In the genomic region with DNA sequence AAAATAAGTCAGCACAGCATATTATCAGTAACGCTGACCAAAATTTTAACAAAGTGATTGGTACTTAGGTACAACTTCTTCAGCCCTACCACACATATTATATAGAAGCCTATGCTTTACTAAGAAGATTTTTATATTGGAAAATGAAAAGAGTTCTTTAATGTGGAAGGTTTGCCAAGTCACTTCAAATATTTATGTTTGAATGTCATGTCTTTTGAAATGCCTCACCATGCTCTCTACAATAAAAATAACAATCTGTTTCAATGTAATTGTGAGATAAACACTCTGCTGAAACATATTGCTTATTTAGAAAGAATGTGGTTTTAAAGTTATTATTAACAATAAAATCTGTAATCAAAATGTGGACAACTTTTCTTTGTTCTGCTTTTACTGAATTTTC, we compare ENCODE assay signal across 16 mouse cellular contexts.
"Had no signal": no experiment of that assay in that cellular context is flagged by ENCODE, and none has a peak within 500 bp of the region (broad histone marks: within the 10 kb centered on the region; RNA-seq: fewer than 3 reads in every experiment).

No protein-coding gene starts in this region.

- H3K27me3 ChIP-seq: neural tube, embryonic 13.5 days; neural tube, embryonic 15.5 days; stomach, embryonic 15.5 days had no signal

- H3K9me3 ChIP-seq: neural tube, embryonic 13.5 days; neural tube, embryonic 15.5 days; stomach, embryonic 15.5 days had no signal

- H3K36me3 ChIP-seq: neural tube, embryonic 13.5 days; neural tube, embryonic 15.5 days; stomach, embryonic 15.5 days had no signal

- H3K4me3 ChIP-seq: neural tube, embryonic 13.5 days; neural tube, embryonic 15.5 days; stomach, embryonic 15.5 days had no signal

- H3K9ac ChIP-seq: neural tube, embryonic 13.5 days; neural tube, embryonic 15.5 days; stomach, embryonic 15.5 days had no signal

- DNase-seq: retina, postnatal 1 day; right cerebral cortex, adult 18-20 months; right cerebral cortex, postnatal 14 days; right cerebral cortex, postnatal 25 days; right cerebral cortex, postnatal 4 days; spleen, adult 18-20 months; thymus, adult 18-20 months; thymus, adult 2 months; thymus, postnatal 14 days; thymus, postnatal 25 days; thymus, postnatal 36 days; thymus, postnatal 4 days had no signal

- H3K4me2 ChIP-seq: neural tube, embryonic 13.5 days; neural tube, embryonic 15.5 days; stomach, embryonic 15.5 days had no signal

- H3K27ac ChIP-seq: neural tube, embryonic 13.5 days; neural tube, embryonic 15.5 days; stomach, embryonic 15.5 days; stomach, postnatal 0 days had no signal

- H3K4me1 ChIP-seq: neural tube, embryonic 13.5 days; neural tube, embryonic 15.5 days; stomach, embryonic 15.5 days had no signal
